Mouse (Mus musculus) C2C12 (cell line): ENCODE data around the gene Ppil4.

Experiments
- CEBPB ChIP-seq: IDR thresholded peaks from one replicate; pipeline ENCODE4 v1.6.1; 2011; ENCODE audit warnings: low read depth, mild to moderate bottlenecking, control low read depth, moderate library complexity
- CTCF ChIP-seq: IDR thresholded peaks from one replicate; pipeline ENCODE4 v1.5.1; 2011; ENCODE audit not compliant: control insufficient read depth, insufficient read depth, insufficient read length
- FOSL1 ChIP-seq: IDR thresholded peaks from one replicate; pipeline ENCODE4 v1.8.0; 2011; ENCODE audit warnings: mild to moderate bottlenecking, low read length; ENCODE audit not compliant: poor library complexity, insufficient read depth, severe bottlenecking
- MAX ChIP-seq: IDR thresholded peaks from one replicate; pipeline ENCODE4 v1.6.1; 2011; ENCODE audit warnings: mild to moderate bottlenecking, control low read depth
- MYOD1 ChIP-seq: IDR thresholded peaks from one replicate; pipeline ENCODE4 v1.6.1; 2011; ENCODE audit warnings: low read depth; ENCODE audit not compliant: control insufficient read depth, insufficient read length
- USF1 ChIP-seq: IDR thresholded peaks from one replicate; pipeline ENCODE4 v1.6.1; 2011; ENCODE audit warnings: low read depth, mild to moderate bottlenecking, control low read depth, moderate library complexity

- TF ChIP-seq CTCF (no peak), FOSL1 (no peak), CEBPB (no peak), MYOD1 (no peak), USF1 (no peak), MAX (no peak)
These were observed 50.5 kb downstream of the Ppil4 start for GRCm38 (mm10) chr10:7843181-7843580.
